Mouse (Mus musculus) olfactory bulb, adult 2 months (tissue): ENCODE results near the gene Acbd4.

Experiments
- CTCF ChIP-seq: fragments of 200-500 bp; IDR thresholded peaks from 2 replicates; pipeline ENCODE4 v1.5.1; 2012; ENCODE audit warnings: low read depth, mild to moderate bottlenecking, low read length, moderate library complexity; ENCODE audit not compliant: insufficient read depth
- POLR2A ChIP-seq: fragments of 200-500 bp; IDR thresholded peaks from 2 replicates; pipeline ENCODE4 v1.6.1; 2012; ENCODE audit warnings: mild to moderate bottlenecking, low read depth, low read length, moderate library complexity; ENCODE audit not compliant: insufficient read depth

GRCm38 (mm10) chr11:103068884-103069283 lies 32.6 kb upstream of the Acbd4 start:
- TF ChIP-seq CTCF (no peak), POLR2A (no peak)
